Mouse (Mus musculus): Measurements from ENCODE around the gene Fbxl7.

GRCm38 (mm10) chr15:26780557-26780956, 114.8 kb downstream of the Fbxl7 start:
- TF ChIP-seq CTCF (IDR thresholded peaks at IDR 0.05; ENCODE audit: extremely low read depth, insufficient read depth, insufficient read length, insufficient replicate concordance), result no peak
- no peak for TF ChIP-seq POLR2A (IDR thresholded peaks at IDR 0.05; ENCODE audit: low read depth, low read length)

Measured in spleen, adult 2 months (tissue).